Mouse (Mus musculus): Measurements from ENCODE around the gene Xrcc1. TPM values are rescaled to one million over a fixed set of nuclear protein-coding genes. Genes with fewer than 3 reads are reported as not detected.

Xrcc1 gene
- polyA plus RNA-seq, 1 experiment from 2014 or later: 112 TPM

- Histone ChIP-seq H3K27ac (ENCODE audit: low read length) (no peak overlapping the region), H3K4me1 (replicated peaks; ENCODE audit: control insufficient read depth, insufficient read depth, low read length) (peaks cover 13% of the 10 kb centered on the region), H3K4me2 (ENCODE audit: low read depth, low read length) (no peak overlapping the region), H3K36me3 (ENCODE audit: control insufficient read depth, insufficient read depth, low read length) (peaks cover 21% of the 10 kb centered on the region), H3K4me3 (ENCODE audit: low read length) (no peak overlapping the region), H3K27me3 (ENCODE audit: control insufficient read depth, insufficient read depth, low read depth, low read length) (no peaks in the 10 kb centered on the region), H3K9me3 (ENCODE audit: control insufficient read depth, low read length) (no peaks in the 10 kb centered on the region), H3K9ac (ENCODE audit: low read length) (no peak overlapping the region)
- WGBS: 56% methylated on average over 24 of the region's 42 CpGs
- ATAC-seq (ENCODE audit: low read depth): no peak
Measured at GRCm38 (mm10) chr7:24533806-24534205, 12.3 kb upstream of the Xrcc1 start.

GRCm38 (mm10) chr7:24534301-24534700 lies 11.8 kb upstream of the Xrcc1 start:
- Histone ChIP-seq H3K36me3 (ENCODE audit: control insufficient read depth, insufficient read depth, low read length) (peaks cover 21% of the 10 kb centered on the region), H3K27me3 (ENCODE audit: control insufficient read depth, insufficient read depth, low read depth, low read length) (no peaks in the 10 kb centered on the region), H3K4me1 (replicated peaks; ENCODE audit: control insufficient read depth, insufficient read depth, low read length) (peaks cover 11% of the 10 kb centered on the region), H3K4me2 (ENCODE audit: low read depth, low read length) (no peak overlapping the region), H3K9ac (ENCODE audit: low read length) (no peak overlapping the region), H3K27ac (ENCODE audit: low read length) (no peak overlapping the region), H3K4me3 (ENCODE audit: low read length) (no peak overlapping the region), H3K9me3 (ENCODE audit: control insufficient read depth, low read length) (no peaks in the 10 kb centered on the region)
- ATAC-seq (ENCODE audit: low read depth): no peak
- WGBS: 47% methylated on average over 17 of the region's 19 CpGs

- peaks cover 21% of the 10 kb centered on the region for H3K36me3 ChIP-seq (ENCODE audit: control insufficient read depth, insufficient read depth, low read length)
- H3K9ac ChIP-seq (ENCODE audit: low read length): no peak overlapping the region
- ATAC-seq (ENCODE audit: low read depth): no peak
- H3K27ac ChIP-seq (ENCODE audit: low read length): no peak overlapping the region
- H3K9me3 ChIP-seq (ENCODE audit: control insufficient read depth, low read length): no peaks in the 10 kb centered on the region
- H3K4me3 ChIP-seq (ENCODE audit: low read length): no peak overlapping the region
- WGBS: 81% methylated on average over 4 of the region's 4 CpGs
- H3K4me2 ChIP-seq (ENCODE audit: low read depth, low read length): no peak overlapping the region
- no peaks in the 10 kb centered on the region for H3K27me3 ChIP-seq (ENCODE audit: control insufficient read depth, insufficient read depth, low read depth, low read length)
- peaks cover 3% of the 10 kb centered on the region for H3K4me1 ChIP-seq (replicated peaks; ENCODE audit: control insufficient read depth, insufficient read depth, low read length)
Measured at GRCm38 (mm10) chr7:24537081-24537480, 9.0 kb upstream of the Xrcc1 start.

DNA sequence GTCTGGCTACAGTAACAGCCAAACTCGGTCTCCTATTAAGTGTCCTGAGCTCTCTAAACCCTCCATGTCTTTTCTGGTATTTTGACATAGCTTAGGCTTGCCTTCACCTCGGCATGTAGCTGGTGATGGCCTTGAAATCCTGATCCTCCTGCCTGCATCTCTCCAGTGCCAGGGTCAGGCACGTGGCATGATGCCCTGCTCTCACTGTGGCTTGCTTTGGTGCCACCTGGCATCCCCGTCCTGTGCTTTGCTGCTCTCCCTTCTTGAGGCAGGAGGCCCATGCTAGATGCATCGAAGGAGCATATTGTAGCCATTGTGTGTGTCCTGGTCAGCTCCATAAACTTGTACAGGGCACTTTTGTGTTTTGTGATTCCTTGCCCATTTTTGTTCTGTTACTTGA lies 8.5 kb upstream of the Xrcc1 start:
- WGBS: 71% methylated on average over 5 of the region's 5 CpGs
- Histone ChIP-seq H3K4me2 (ENCODE audit: low read depth, low read length) (no peak overlapping the region), H3K9me3 (ENCODE audit: control insufficient read depth, low read length) (no peaks in the 10 kb centered on the region), H3K27ac (ENCODE audit: low read length) (no peak overlapping the region), H3K36me3 (ENCODE audit: control insufficient read depth, insufficient read depth, low read length) (peaks cover 21% of the 10 kb centered on the region), H3K27me3 (ENCODE audit: control insufficient read depth, insufficient read depth, low read depth, low read length) (no peaks in the 10 kb centered on the region), H3K4me3 (ENCODE audit: low read length) (no peak overlapping the region), H3K4me1 (replicated peaks; ENCODE audit: control insufficient read depth, insufficient read depth, low read length) (no peaks in the 10 kb centered on the region), H3K9ac (ENCODE audit: low read length) (no peak overlapping the region)
- no peak for ATAC-seq (ENCODE audit: low read depth)

- Histone ChIP-seq H3K4me2 (ENCODE audit: low read depth, low read length) (no peak overlapping the region), H3K36me3 (ENCODE audit: control insufficient read depth, insufficient read depth, low read length) (peaks cover 19% of the 10 kb centered on the region), H3K9ac (ENCODE audit: low read length) (no peak overlapping the region), H3K27me3 (ENCODE audit: control insufficient read depth, insufficient read depth, low read depth, low read length) (no peaks in the 10 kb centered on the region), H3K9me3 (ENCODE audit: control insufficient read depth, low read length) (no peaks in the 10 kb centered on the region), H3K27ac (ENCODE audit: low read length) (no peak overlapping the region), H3K4me1 (replicated peaks; ENCODE audit: control insufficient read depth, insufficient read depth, low read length) (no peaks in the 10 kb centered on the region), H3K4me3 (ENCODE audit: low read length) (no peak overlapping the region)
- no peak for ATAC-seq (ENCODE audit: low read depth)
- WGBS: 32% methylated on average over 5 of the region's 5 CpGs
Measured at GRCm38 (mm10) chr7:24538154-24538553, 7.9 kb upstream of the Xrcc1 start.

- WGBS: 78% methylated on average over 5 of the region's 5 CpGs
- no peaks in the 10 kb centered on the region for H3K27me3 ChIP-seq (ENCODE audit: control insufficient read depth, insufficient read depth, low read depth, low read length)
- peaks cover 13% of the 10 kb centered on the region for H3K36me3 ChIP-seq (ENCODE audit: control insufficient read depth, insufficient read depth, low read length)
- no peak for ATAC-seq (ENCODE audit: low read depth)
- no peak overlapping the region for H3K9ac ChIP-seq (ENCODE audit: low read length)
- H3K4me3 ChIP-seq (ENCODE audit: low read length): no peak overlapping the region
- H3K9me3 ChIP-seq (ENCODE audit: control insufficient read depth, low read length): no peaks in the 10 kb centered on the region
- no peak overlapping the region for H3K4me2 ChIP-seq (ENCODE audit: low read depth, low read length)
- H3K27ac ChIP-seq (ENCODE audit: low read length): no peak overlapping the region
- no peaks in the 10 kb centered on the region for H3K4me1 ChIP-seq (replicated peaks; ENCODE audit: control insufficient read depth, insufficient read depth, low read length)
Measured at GRCm38 (mm10) chr7:24538701-24539100, 7.4 kb upstream of the Xrcc1 start.

GRCm38 (mm10) chr7:24539686-24540085 lies 6.4 kb upstream of the Xrcc1 start:
- Histone ChIP-seq H3K9me3 (ENCODE audit: control insufficient read depth, low read length) (no peaks in the 10 kb centered on the region), H3K27ac (ENCODE audit: low read length) (no peak overlapping the region), H3K36me3 (ENCODE audit: control insufficient read depth, insufficient read depth, low read length) (peaks cover 5% of the 10 kb centered on the region; the same call in 1 of the 2 replicates), H3K9ac (ENCODE audit: low read length) (no peak overlapping the region), H3K4me3 (ENCODE audit: low read length) (no peak overlapping the region), H3K27me3 (ENCODE audit: control insufficient read depth, insufficient read depth, low read depth, low read length) (no peaks in the 10 kb centered on the region), H3K4me2 (ENCODE audit: low read depth, low read length) (no peak overlapping the region), H3K4me1 (replicated peaks; ENCODE audit: control insufficient read depth, insufficient read depth, low read length) (no peaks in the 10 kb centered on the region)
- ATAC-seq (ENCODE audit: low read depth): no peak
- 84% methylated on average over 4 of the region's 4 CpGs for WGBS

GRCm38 (mm10) chr7:24544506-24544905 lies 1.6 kb upstream of the Xrcc1 start:
- H3K36me3 ChIP-seq (ENCODE audit: control insufficient read depth, insufficient read depth, low read length): peaks cover 2% of the 10 kb centered on the region
- H3K27me3 ChIP-seq (ENCODE audit: control insufficient read depth, insufficient read depth, low read depth, low read length): no peaks in the 10 kb centered on the region
- H3K27ac ChIP-seq (ENCODE audit: low read length): no peak overlapping the region
- no peak overlapping the region for H3K9ac ChIP-seq (ENCODE audit: low read length)
- H3K9me3 ChIP-seq (ENCODE audit: control insufficient read depth, low read length): no peaks in the 10 kb centered on the region
- H3K4me3 ChIP-seq (ENCODE audit: low read length): no peak overlapping the region
- ATAC-seq (ENCODE audit: low read depth): no peak
- peaks cover 7% of the 10 kb centered on the region for H3K4me1 ChIP-seq (replicated peaks; ENCODE audit: control insufficient read depth, insufficient read depth, low read length)
- 78% methylated on average over 2 of the region's 2 CpGs for WGBS
- no peak overlapping the region for H3K4me2 ChIP-seq (ENCODE audit: low read depth, low read length)

DNA sequence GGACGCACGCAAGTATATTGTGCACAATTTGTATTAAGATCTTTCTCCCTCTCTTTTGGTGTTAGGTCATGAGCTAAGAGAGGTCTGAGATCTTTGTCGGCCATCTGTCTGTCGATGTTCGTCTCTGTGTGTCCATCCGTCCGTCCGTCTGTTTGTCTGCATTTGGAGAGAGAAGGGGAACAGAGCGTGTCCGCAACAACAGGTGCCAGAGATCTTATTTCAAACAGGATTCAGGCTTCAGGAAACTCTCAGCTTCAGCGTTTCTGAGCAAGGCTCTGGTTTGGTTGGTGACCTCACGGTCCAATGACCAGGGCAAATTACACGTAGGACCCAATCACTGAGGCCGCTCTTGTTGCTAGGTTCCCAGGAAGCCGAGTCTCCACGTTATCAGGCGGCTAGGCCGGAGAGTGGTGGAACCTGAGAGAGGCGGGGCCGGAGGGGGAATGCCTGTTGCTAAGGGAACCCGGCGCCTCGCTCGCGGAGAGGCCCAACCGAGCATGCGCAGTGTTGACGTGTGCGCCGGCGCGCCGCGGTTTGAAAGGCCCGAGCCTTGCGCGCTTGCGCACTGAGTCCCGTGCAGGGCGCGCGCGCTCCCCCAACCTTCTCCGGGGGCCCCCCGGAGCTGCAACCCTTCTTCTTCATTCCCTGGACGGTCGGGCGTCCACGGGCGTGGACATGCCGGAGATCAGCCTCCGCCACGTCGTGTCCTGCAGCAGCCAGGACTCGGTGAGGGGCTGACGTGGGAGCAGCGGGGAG lies 723 bp downstream of the Xrcc1 start:
- ATAC-seq (ENCODE audit: low read depth): peak; percentile 100

More for the DNA sequence above, 723 bp downstream of the Xrcc1 start:
- Histone ChIP-seq H3K4me2 (ENCODE audit: low read depth, low read length) (peak overlapping the region; percentile 74), H3K9me3 (ENCODE audit: control insufficient read depth, low read length) (no peaks in the 10 kb centered on the region), H3K36me3 (ENCODE audit: control insufficient read depth, insufficient read depth, low read length) (peaks cover 9% of the 10 kb centered on the region), H3K27ac (ENCODE audit: low read length) (peak overlapping the region; percentile 82), H3K9ac (ENCODE audit: low read length) (peak overlapping the region; percentile 87), H3K4me1 (replicated peaks; ENCODE audit: control insufficient read depth, insufficient read depth, low read length) (peaks cover 7% of the 10 kb centered on the region), H3K4me3 (ENCODE audit: low read length) (peak overlapping the region; percentile 84), H3K27me3 (ENCODE audit: control insufficient read depth, insufficient read depth, low read depth, low read length) (no peaks in the 10 kb centered on the region)
- under 1% methylated on average over 53 of the region's 57 CpGs for WGBS
